Mouse (Mus musculus) olfactory bulb, adult 2 months (tissue): Measurements from ENCODE around the gene Nxnl2.

Experiments
- CTCF ChIP-seq: fragments of 200-500 bp; IDR thresholded peaks from 2 replicates; pipeline ENCODE4 v1.5.1; 2012; ENCODE audit warnings: low read depth, mild to moderate bottlenecking, low read length, moderate library complexity; ENCODE audit not compliant: insufficient read depth
- POLR2A ChIP-seq: fragments of 200-500 bp; IDR thresholded peaks from 2 replicates; pipeline ENCODE4 v1.6.1; 2012; ENCODE audit warnings: mild to moderate bottlenecking, low read depth, low read length, moderate library complexity; ENCODE audit not compliant: insufficient read depth

DNA sequence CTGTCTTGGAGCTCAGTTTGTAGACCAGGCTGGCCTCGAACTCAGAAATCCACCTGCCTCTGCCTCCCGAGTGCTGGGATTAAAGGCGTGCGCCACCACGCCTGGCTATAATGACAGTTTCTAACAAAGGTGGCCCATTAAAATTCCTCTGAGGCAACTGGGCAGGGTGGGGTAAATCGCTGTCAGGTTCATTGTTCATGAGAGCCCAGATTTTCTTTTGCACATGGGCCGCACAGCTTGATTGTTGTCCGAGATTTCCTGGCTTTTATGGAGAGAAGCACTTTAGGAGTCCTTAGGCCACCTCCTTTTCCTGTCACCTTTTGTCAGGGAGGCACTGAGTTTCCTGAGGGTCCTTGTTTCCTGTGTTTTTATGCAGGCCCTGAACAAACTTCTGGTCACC, 32.6 kb downstream of the Nxnl2 start:
- TF ChIP-seq POLR2A (no peak), CTCF (no peak)
